Mouse (Mus musculus): ENCODE data around the gene Ect2l. TPM values are rescaled to one million over a fixed set of nuclear protein-coding genes. Genes with fewer than 3 reads are reported as not detected.

Gene Ect2l
- polyA plus RNA-seq, 1 experiment from 2014 or later, result 0.21 TPM

- Histone ChIP-seq H3K9ac (no peak overlapping the region), H3K27ac (no peak overlapping the region), H3K4me1 (replicated peaks) (peaks cover 8% of the 10 kb centered on the region; the same call in 1 of the 2 replicates), H3K4me2 (no peak overlapping the region), H3K4me3 (no peak overlapping the region), H3K9me3 (replicated peaks) (no peaks in the 10 kb centered on the region), H3K27me3 (no peaks in the 10 kb centered on the region), H3K36me3 (no peaks in the 10 kb centered on the region)
- WGBS, result 66% methylated on average over 4 of the region's 4 CpGs
- ATAC-seq (replicated peaks; ENCODE audit: insufficient number of reproducible peaks, insufficient read depth, low FRiP score, low read depth), result no peak
Measured at GRCm38 (mm10) chr10:18213373-18213772, 2.7 kb upstream of the Ect2l start.

GRCm38 (mm10) chr10:18210119-18210518 lies 571 bp downstream of the Ect2l start:
- H3K9me3 ChIP-seq (replicated peaks), result no peaks in the 10 kb centered on the region
- no peak overlapping the region for H3K9ac ChIP-seq
- WGBS, result 56% methylated on average over 6 of the region's 6 CpGs
- no peaks in the 10 kb centered on the region for H3K27me3 ChIP-seq
- no peaks in the 10 kb centered on the region for H3K36me3 ChIP-seq
- H3K4me3 ChIP-seq, result no peak overlapping the region
- peaks cover 8% of the 10 kb centered on the region; the same call in 1 of the 2 replicates for H3K4me1 ChIP-seq (replicated peaks)
- no peak overlapping the region for H3K27ac ChIP-seq
- no peak for ATAC-seq (replicated peaks; ENCODE audit: insufficient number of reproducible peaks, insufficient read depth, low FRiP score, low read depth)
- H3K4me2 ChIP-seq, result no peak overlapping the region

- Histone ChIP-seq H3K4me2 (no peak overlapping the region), H3K9ac (no peak overlapping the region), H3K4me1 (replicated peaks) (no peaks in the 10 kb centered on the region), H3K9me3 (replicated peaks) (no peaks in the 10 kb centered on the region), H3K27ac (no peak overlapping the region), H3K27me3 (no peaks in the 10 kb centered on the region), H3K4me3 (no peak overlapping the region), H3K36me3 (no peaks in the 10 kb centered on the region)
- 28% methylated on average over 7 of the region's 7 CpGs for whole genome bisulfite sequencing
- ATAC-seq (replicated peaks; ENCODE audit: insufficient number of reproducible peaks, insufficient read depth, low FRiP score, low read depth), result no peak
Measured at GRCm38 (mm10) chr10:18204067-18204466, 6.6 kb downstream of the Ect2l start.

- Histone ChIP-seq H3K4me1 (replicated peaks) (no peaks in the 10 kb centered on the region), H3K27me3 (no peaks in the 10 kb centered on the region), H3K4me2 (no peak overlapping the region), H3K9ac (no peak overlapping the region), H3K9me3 (replicated peaks) (no peaks in the 10 kb centered on the region), H3K36me3 (no peaks in the 10 kb centered on the region), H3K27ac (no peak overlapping the region), H3K4me3 (no peak overlapping the region)
- 85% methylated on average over 3 of the region's 3 CpGs for WGBS
- no peak for ATAC-seq (replicated peaks; ENCODE audit: insufficient number of reproducible peaks, insufficient read depth, low FRiP score, low read depth)
Measured at GRCm38 (mm10) chr10:18202401-18202800, 8.3 kb downstream of the Ect2l start.

GRCm38 (mm10) chr10:18200656-18201055 lies 10.0 kb downstream of the Ect2l start:
- no peaks in the 10 kb centered on the region for H3K9me3 ChIP-seq (replicated peaks)
- no peak overlapping the region for H3K4me3 ChIP-seq
- 0 out of 2 replicates have a peak, but pooled peaks cover 3% of the 10 kb centered on the region for H3K4me1 ChIP-seq (replicated peaks)
- no peak overlapping the region for H3K9ac ChIP-seq
- 72% methylated on average over 9 of the region's 9 CpGs for WGBS
- no peaks in the 10 kb centered on the region for H3K27me3 ChIP-seq
- H3K36me3 ChIP-seq, result no peaks in the 10 kb centered on the region
- H3K27ac ChIP-seq, result no peak overlapping the region
- H3K4me2 ChIP-seq, result no peak overlapping the region
- no peak for ATAC-seq (replicated peaks; ENCODE audit: insufficient number of reproducible peaks, insufficient read depth, low FRiP score, low read depth)

GRCm38 (mm10) chr10:18199919-18200318 lies 10.8 kb downstream of the Ect2l start:
- H3K9me3 ChIP-seq (replicated peaks), result no peaks in the 10 kb centered on the region
- no peak overlapping the region for H3K4me3 ChIP-seq
- H3K27ac ChIP-seq, result no peak overlapping the region
- H3K36me3 ChIP-seq, result no peaks in the 10 kb centered on the region
- 81% methylated on average over 4 of the region's 4 CpGs for WGBS
- ATAC-seq (replicated peaks; ENCODE audit: insufficient number of reproducible peaks, insufficient read depth, low FRiP score, low read depth), result no peak
- 0 out of 2 replicates have a peak, but pooled peaks cover 3% of the 10 kb centered on the region for H3K4me1 ChIP-seq (replicated peaks)
- H3K4me2 ChIP-seq, result no peak overlapping the region
- H3K27me3 ChIP-seq, result no peaks in the 10 kb centered on the region
- H3K9ac ChIP-seq, result no peak overlapping the region

GRCm38 (mm10) chr10:18198286-18199015 lies 12.2 kb downstream of the Ect2l start:
- Histone ChIP-seq H3K27ac (no peak overlapping the region), H3K27me3 (no peaks in the 10 kb centered on the region), H3K9ac (no peak overlapping the region), H3K36me3 (no peaks in the 10 kb centered on the region), H3K4me2 (no peak overlapping the region), H3K4me1 (replicated peaks) (0 out of 2 replicates have a peak, but pooled peaks cover 3% of the 10 kb centered on the region), H3K4me3 (no peak overlapping the region), H3K9me3 (replicated peaks) (no peaks in the 10 kb centered on the region)
- no peak for ATAC-seq (replicated peaks; ENCODE audit: insufficient number of reproducible peaks, insufficient read depth, low FRiP score, low read depth)
- WGBS, result 74% methylated on average over 5 of the region's 5 CpGs

GRCm38 (mm10) chr10:18197206-18197979 lies 13.3 kb downstream of the Ect2l start:
- Histone ChIP-seq H3K27ac (no peak overlapping the region), H3K36me3 (no peaks in the 10 kb centered on the region), H3K9me3 (replicated peaks) (no peaks in the 10 kb centered on the region), H3K4me2 (peak overlapping the region; percentile 61), H3K4me1 (replicated peaks) (0 out of 2 replicates have a peak, but pooled peaks cover 3% of the 10 kb centered on the region), H3K27me3 (no peaks in the 10 kb centered on the region), H3K4me3 (peak overlapping the region; percentile 45), H3K9ac (peak overlapping the region; percentile 46)
- no peak for ATAC-seq (replicated peaks; ENCODE audit: insufficient number of reproducible peaks, insufficient read depth, low FRiP score, low read depth)
- WGBS, result 52% methylated on average over 14 of the region's 14 CpGs

GRCm38 (mm10) chr10:18194737-18195141 lies 16.0 kb downstream of the Ect2l start:
- ATAC-seq (replicated peaks; ENCODE audit: insufficient number of reproducible peaks, insufficient read depth, low FRiP score, low read depth), result no peak
- no peaks in the 10 kb centered on the region for H3K36me3 ChIP-seq
- H3K9ac ChIP-seq, result no peak overlapping the region
- no peak overlapping the region for H3K4me3 ChIP-seq
- no peaks in the 10 kb centered on the region for H3K9me3 ChIP-seq (replicated peaks)
- no peak overlapping the region for H3K27ac ChIP-seq
- WGBS, result 52% methylated on average over 14 of the region's 14 CpGs
- peaks cover 12% of the 10 kb centered on the region for H3K4me1 ChIP-seq (replicated peaks)
- no peaks in the 10 kb centered on the region for H3K27me3 ChIP-seq
- H3K4me2 ChIP-seq, result no peak overlapping the region

GRCm38 (mm10) chr10:18194156-18194555 lies 16.5 kb downstream of the Ect2l start:
- ATAC-seq (replicated peaks; ENCODE audit: insufficient number of reproducible peaks, insufficient read depth, low FRiP score, low read depth), result no peak

GRCm38 (mm10) chr10:18193221-18193620 lies 17.5 kb downstream of the Ect2l start:
- Histone ChIP-seq H3K36me3 (no peaks in the 10 kb centered on the region), H3K4me1 (replicated peaks) (peaks cover 12% of the 10 kb centered on the region), H3K4me2 (no peak overlapping the region), H3K9ac (no peak overlapping the region), H3K27me3 (no peaks in the 10 kb centered on the region), H3K4me3 (no peak overlapping the region), H3K9me3 (replicated peaks) (no peaks in the 10 kb centered on the region), H3K27ac (no peak overlapping the region)
- no peak for ATAC-seq (replicated peaks; ENCODE audit: insufficient number of reproducible peaks, insufficient read depth, low FRiP score, low read depth)
- 57% methylated on average over 11 of the region's 11 CpGs for WGBS

More at GRCm38 (mm10) chr10:18194156-18194555, 16.5 kb downstream of the Ect2l start:
- WGBS, result 72% methylated on average over 11 of the region's 11 CpGs
- no peak overlapping the region for H3K27ac ChIP-seq
- no peak overlapping the region for H3K9ac ChIP-seq
- no peak overlapping the region for H3K4me3 ChIP-seq
- peaks cover 12% of the 10 kb centered on the region for H3K4me1 ChIP-seq (replicated peaks)
- H3K9me3 ChIP-seq (replicated peaks), result no peaks in the 10 kb centered on the region
- no peaks in the 10 kb centered on the region for H3K27me3 ChIP-seq
- no peak overlapping the region for H3K4me2 ChIP-seq
- no peaks in the 10 kb centered on the region for H3K36me3 ChIP-seq
